Mouse (Mus musculus): ENCODE results near the gene Syngr1. TPM values are rescaled to one million over a fixed set of nuclear protein-coding genes. Genes with fewer than 3 reads are reported as not detected.

Syngr1 gene
- polyA plus RNA-seq, 1 experiment from 2014 or later, result 7.6 TPM

DNA sequence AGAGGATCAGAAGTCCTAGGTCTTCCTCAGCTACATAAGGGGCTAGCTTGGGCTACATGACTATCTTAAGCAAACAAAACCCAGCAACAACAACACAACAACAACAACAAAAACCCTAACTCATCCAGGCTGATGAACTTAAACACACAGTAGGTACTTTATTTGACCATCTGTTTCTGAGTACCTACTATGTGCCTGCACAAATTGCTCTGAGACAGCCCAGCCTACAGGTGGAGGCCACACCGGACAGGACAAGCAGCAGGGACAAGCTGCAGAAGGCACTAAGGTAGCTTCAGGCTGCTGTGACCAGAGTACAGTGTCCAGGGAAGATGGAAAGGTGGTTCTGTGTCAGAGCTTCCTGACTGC, 17.9 kb upstream of the Syngr1 start:
- Histone ChIP-seq H3K4me1 (replicated peaks) (peaks cover 35% of the 10 kb centered on the region), H3K27ac (no peak overlapping the region), H3K4me3 (no peak overlapping the region), H3K36me3 (peaks cover 24% of the 10 kb centered on the region), H3K9me3 (no peaks in the 10 kb centered on the region), H3K27me3 (ENCODE audit: insufficient read depth, poor library complexity, severe bottlenecking) (no peaks in the 10 kb centered on the region)
- WGBS, result 93% methylated on average over 1 of the region's 1 CpGs
- DNase-seq (ENCODE audit: low spot score), result no peak

DNA sequence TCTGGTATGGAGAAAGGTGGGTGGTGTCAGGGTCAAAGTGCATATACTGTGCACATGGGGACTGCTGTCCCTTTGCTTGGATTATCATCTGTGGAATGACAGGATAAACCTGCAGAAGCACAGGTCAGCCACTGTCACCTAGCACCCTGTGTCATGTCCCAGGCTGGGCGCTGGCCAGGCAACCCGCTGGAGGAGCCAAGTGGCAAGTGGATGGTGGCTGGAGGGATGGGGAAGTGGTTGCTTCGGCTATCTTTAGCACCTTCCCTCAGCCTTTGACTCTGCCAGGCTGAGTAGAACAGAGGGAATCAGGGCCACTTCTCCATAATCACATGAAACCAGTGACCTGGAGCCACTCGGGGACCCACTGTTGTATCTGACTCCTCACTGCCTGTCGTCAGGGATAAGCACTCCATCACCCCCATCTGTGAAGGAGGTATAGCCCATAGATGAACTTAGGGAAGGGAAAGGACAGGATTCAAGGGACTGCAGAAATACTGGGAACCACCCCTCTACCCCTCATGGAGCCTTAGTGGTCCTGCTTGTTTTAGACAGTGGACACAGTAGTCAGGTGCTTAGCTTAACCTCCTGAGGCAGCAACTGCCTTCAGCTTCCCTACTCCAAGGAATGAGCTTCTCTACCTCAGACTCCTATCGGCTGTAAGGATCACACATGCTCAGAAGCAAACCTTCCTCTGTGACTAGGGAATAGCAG, 16.3 kb upstream of the Syngr1 start:
- H3K27me3 ChIP-seq (ENCODE audit: insufficient read depth, poor library complexity, severe bottlenecking), result no peaks in the 10 kb centered on the region
- DNase-seq (ENCODE audit: low spot score), result no peak
- H3K4me1 ChIP-seq (replicated peaks), result peaks cover 41% of the 10 kb centered on the region
- H3K27ac ChIP-seq, result no peak overlapping the region
- H3K36me3 ChIP-seq, result peaks cover 39% of the 10 kb centered on the region
- 65% methylated on average over 6 of the region's 6 CpGs for WGBS
- no peaks in the 10 kb centered on the region for H3K9me3 ChIP-seq
- H3K4me3 ChIP-seq, result no peak overlapping the region

DNA sequence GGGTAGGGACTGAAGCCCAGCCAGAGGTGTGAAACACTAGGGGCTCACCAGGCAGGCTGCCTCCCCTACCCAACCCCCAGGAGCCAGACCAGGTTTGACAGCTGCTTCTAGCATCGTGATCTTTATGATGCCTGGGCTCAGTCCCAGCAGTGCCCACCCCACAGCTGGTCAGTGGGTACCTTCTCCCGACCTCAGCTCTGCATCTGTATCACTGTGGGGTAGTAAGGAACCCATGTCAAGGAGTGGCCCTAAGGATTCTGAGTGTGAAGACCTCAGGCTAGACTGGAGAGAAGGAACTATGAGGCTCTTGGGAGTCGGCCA, 15.8 kb upstream of the Syngr1 start:
- H3K27ac ChIP-seq, result no peak overlapping the region
- 46% methylated on average over 3 of the region's 3 CpGs for WGBS
- no peaks in the 10 kb centered on the region for H3K9me3 ChIP-seq

DNA sequence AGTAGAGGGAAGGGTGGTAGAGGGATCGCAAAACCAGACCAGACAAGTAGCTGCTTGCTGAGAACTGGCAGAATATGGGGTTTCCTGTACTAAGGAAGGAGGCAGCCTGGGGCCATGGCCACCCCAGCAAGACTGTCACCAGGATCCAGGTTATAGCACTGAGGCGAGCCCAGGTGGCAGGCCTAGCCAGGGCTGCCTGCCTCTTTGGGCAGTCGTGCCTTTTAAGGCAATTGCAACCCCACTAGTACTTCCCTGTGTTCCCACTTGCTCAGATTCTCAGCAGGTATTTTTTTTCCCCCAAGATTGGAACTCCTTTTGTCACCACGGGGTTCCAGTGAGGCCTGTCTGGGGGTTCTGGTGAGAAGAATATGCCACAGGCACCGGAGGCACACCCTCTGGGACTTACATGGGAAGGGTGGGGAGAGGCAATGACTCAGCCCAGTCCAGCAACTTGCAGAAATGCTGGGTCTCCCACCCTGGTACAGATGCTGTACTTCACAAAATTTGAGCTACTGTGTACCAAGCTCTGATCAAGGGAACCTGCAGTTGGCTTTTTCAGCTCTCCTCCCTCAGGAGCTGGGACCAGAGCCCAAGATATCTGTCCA, 15.3 kb upstream of the Syngr1 start:
- Histone ChIP-seq H3K4me3 (no peak overlapping the region), H3K27me3 (ENCODE audit: insufficient read depth, poor library complexity, severe bottlenecking) (no peaks in the 10 kb centered on the region), H3K27ac (no peak overlapping the region), H3K4me1 (replicated peaks) (peaks cover 44% of the 10 kb centered on the region), H3K36me3 (peaks cover 50% of the 10 kb centered on the region), H3K9me3 (no peaks in the 10 kb centered on the region)
- 36% methylated on average over 5 of the region's 5 CpGs for WGBS
- no peak for DNase-seq (ENCODE audit: low spot score)

More for the DNA sequence above, 15.8 kb upstream of the Syngr1 start:
- no peaks in the 10 kb centered on the region for H3K27me3 ChIP-seq (ENCODE audit: insufficient read depth, poor library complexity, severe bottlenecking)
- peaks cover 41% of the 10 kb centered on the region for H3K4me1 ChIP-seq (replicated peaks)
- H3K36me3 ChIP-seq, result peaks cover 45% of the 10 kb centered on the region
- DNase-seq (ENCODE audit: low spot score), result no peak
- H3K4me3 ChIP-seq, result no peak overlapping the region

DNA sequence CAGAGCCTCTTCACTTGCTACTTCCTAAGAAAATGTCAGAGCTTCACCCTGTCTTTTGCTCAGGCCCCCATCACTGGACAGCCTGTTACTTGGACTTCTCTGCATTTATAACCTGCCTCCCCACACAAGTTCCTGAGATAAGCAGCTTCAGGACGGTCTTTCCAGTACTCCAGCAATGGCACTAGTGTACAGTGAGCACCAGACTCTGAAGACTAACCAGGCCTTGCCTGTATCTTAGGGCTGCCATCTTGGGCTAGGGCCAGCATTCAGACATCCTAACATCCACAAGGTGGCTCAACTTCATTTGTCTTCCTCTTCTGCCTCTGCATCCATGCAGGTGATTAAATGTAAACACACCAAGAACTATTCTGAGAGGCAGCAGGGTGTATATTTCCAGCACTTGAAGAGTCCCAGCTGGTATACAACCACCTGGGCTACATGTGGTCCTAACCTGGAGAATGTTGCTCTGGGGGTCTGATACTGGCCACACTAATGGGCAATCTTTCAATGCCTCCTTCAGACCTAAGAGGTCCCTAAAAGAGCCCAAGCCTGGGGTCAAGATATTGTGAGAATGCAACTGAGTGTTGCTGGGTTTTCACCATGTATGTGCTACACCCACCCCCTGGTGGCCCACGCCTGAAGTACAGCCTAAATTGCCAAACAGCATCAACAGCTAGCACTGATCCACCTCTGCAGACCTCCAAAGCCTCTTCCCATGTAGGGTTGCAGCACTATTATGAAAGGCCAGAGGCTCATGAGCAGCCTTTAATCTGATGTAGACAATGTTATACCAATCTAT, 14.6 kb upstream of the Syngr1 start:
- DNase-seq (ENCODE audit: low spot score), result peak; percentile 82
- H3K4me1 ChIP-seq (replicated peaks), result peaks cover 48% of the 10 kb centered on the region
- no peaks in the 10 kb centered on the region for H3K9me3 ChIP-seq
- no peaks in the 10 kb centered on the region for H3K27me3 ChIP-seq (ENCODE audit: insufficient read depth, poor library complexity, severe bottlenecking)
- H3K36me3 ChIP-seq, result peaks cover 57% of the 10 kb centered on the region
- 10% methylated on average over 2 of the region's 2 CpGs for WGBS
- H3K27ac ChIP-seq, result no peak overlapping the region
- no peak overlapping the region for H3K4me3 ChIP-seq

DNA sequence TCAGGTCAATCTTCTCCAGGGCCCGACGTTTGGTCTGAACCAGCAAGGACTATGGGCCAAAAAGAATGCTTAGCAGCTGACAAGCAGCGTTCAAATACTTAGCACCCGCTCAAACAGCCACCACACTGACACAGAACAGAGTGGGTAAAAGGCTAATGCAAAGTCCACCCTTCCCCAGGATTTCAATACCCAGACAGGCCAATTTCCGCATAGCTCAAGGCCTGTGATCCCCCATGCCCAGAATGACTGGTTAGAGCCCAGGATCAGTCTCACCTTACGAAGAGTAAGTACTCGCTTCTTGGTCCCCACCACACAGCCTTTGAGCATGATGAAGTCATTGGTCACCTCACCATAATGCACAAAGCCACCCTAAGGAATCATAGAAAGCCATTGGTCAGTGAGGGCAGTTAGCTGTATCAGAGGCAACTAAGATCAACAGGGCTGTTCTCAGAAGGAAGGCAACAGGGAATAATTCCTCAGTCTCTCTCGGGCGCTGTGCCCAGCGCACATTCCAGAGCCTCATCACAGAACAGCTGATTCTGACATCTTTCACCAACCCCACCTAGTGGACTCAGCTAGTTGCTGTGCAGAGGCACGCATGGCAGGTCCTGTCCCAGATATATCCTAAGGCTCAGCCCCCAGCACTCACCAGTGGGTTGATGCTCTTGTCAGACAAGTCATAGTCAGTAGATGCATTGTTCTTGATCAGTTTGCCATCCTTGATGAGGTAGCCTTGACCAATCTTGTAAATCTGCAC, 12.9 kb upstream of the Syngr1 start:
- DNase-seq (ENCODE audit: low spot score), result no peak
- 79% methylated on average over 11 of the region's 11 CpGs for WGBS
- peaks cover 66% of the 10 kb centered on the region for H3K36me3 ChIP-seq
- peaks cover 45% of the 10 kb centered on the region for H3K4me1 ChIP-seq (replicated peaks)
- no peaks in the 10 kb centered on the region for H3K9me3 ChIP-seq
- H3K4me3 ChIP-seq, result no peak overlapping the region
- H3K27ac ChIP-seq, result no peak overlapping the region
- H3K27me3 ChIP-seq (ENCODE audit: insufficient read depth, poor library complexity, severe bottlenecking), result no peaks in the 10 kb centered on the region

DNA sequence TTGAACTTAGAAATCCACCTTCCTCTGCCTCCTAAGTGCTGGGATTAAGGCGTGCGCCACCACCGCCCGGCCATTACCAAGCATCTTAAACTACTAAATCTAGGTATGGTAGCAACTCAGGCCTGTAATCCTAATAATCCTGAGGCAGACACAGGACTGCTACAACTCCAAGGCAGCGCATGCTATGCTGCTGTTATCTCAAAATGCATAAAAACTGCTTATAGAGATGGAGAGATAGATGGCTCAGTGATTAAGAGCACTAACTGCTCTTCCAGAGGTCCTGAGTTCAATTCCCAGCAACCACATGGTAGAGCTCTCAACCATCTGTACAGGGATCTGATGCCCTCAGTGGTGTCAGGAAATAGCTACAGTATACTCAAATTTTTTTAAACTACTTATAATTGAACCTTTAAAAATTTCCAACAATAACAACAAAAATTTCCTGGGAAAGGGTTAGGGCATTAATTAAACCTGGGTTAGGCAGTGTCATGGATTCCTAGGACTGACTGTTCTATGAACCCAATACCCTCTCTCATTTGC, 11.9 kb upstream of the Syngr1 start:
- no peak for DNase-seq (ENCODE audit: low spot score)
- WGBS, result 95% methylated on average over 5 of the region's 5 CpGs
- Histone ChIP-seq H3K4me3 (no peak overlapping the region), H3K9me3 (no peaks in the 10 kb centered on the region), H3K27ac (no peak overlapping the region), H3K4me1 (replicated peaks) (peaks cover 49% of the 10 kb centered on the region), H3K27me3 (ENCODE audit: insufficient read depth, poor library complexity, severe bottlenecking) (no peaks in the 10 kb centered on the region), H3K36me3 (peaks cover 66% of the 10 kb centered on the region)

- H3K27me3 ChIP-seq (ENCODE audit: insufficient read depth, poor library complexity, severe bottlenecking), result no peaks in the 10 kb centered on the region
- DNase-seq (ENCODE audit: low spot score), result no peak
- H3K4me1 ChIP-seq (replicated peaks), result peaks cover 49% of the 10 kb centered on the region
- H3K4me3 ChIP-seq, result 0 out of 2 replicates have a peak overlapping the region, but pooled peaks have one; percentile 73
- WGBS, result 88% methylated on average over 3 of the region's 3 CpGs
- peaks cover 66% of the 10 kb centered on the region for H3K36me3 ChIP-seq
- no peak overlapping the region for H3K27ac ChIP-seq
- H3K9me3 ChIP-seq, result no peaks in the 10 kb centered on the region
Measured at GRCm38 (mm10) chr15:80079954-80080353, 11.2 kb upstream of the Syngr1 start.

- H3K36me3 ChIP-seq, result peaks cover 65% of the 10 kb centered on the region
Measured at GRCm38 (mm10) chr15:80080711-80081615, 10.2 kb upstream of the Syngr1 start.

GRCm38 (mm10) chr15:80081801-80082546, 9.2 kb upstream of the Syngr1 start:
- peaks cover 38% of the 10 kb centered on the region for H3K4me1 ChIP-seq (replicated peaks)
- peaks cover 55% of the 10 kb centered on the region for H3K36me3 ChIP-seq
- WGBS, result 8% methylated on average over 11 of the region's 11 CpGs
- no peaks in the 10 kb centered on the region for H3K9me3 ChIP-seq
- H3K27me3 ChIP-seq (ENCODE audit: insufficient read depth, poor library complexity, severe bottlenecking), result no peaks in the 10 kb centered on the region
- peak overlapping the region; percentile 73 for H3K4me3 ChIP-seq
- peak overlapping the region; percentile 90 for H3K27ac ChIP-seq
- no peak for DNase-seq (ENCODE audit: low spot score)

More at GRCm38 (mm10) chr15:80080711-80081615, 10.2 kb upstream of the Syngr1 start:
- no peaks in the 10 kb centered on the region for H3K27me3 ChIP-seq (ENCODE audit: insufficient read depth, poor library complexity, severe bottlenecking)
- peak overlapping the region; percentile 73 for H3K4me3 ChIP-seq
- no peaks in the 10 kb centered on the region for H3K9me3 ChIP-seq
- H3K27ac ChIP-seq, result peak overlapping the region; percentile 90; the same call in 1 of the 2 replicates
- DNase-seq (ENCODE audit: low spot score), result peak; percentile 49
- 69% methylated on average over 9 of the region's 9 CpGs for WGBS
- peaks cover 41% of the 10 kb centered on the region for H3K4me1 ChIP-seq (replicated peaks)

GRCm38 (mm10) chr15:80082661-80083275, 8.4 kb upstream of the Syngr1 start:
- Histone ChIP-seq H3K9me3 (no peaks in the 10 kb centered on the region), H3K4me3 (peak overlapping the region; percentile 73), H3K27ac (peak overlapping the region; percentile 90), H3K36me3 (peaks cover 47% of the 10 kb centered on the region), H3K27me3 (ENCODE audit: insufficient read depth, poor library complexity, severe bottlenecking) (no peaks in the 10 kb centered on the region), H3K4me1 (replicated peaks) (peaks cover 38% of the 10 kb centered on the region)
- WGBS, result 0% methylated on average over 21 of the region's 21 CpGs
- DNase-seq (ENCODE audit: low spot score), result peak; percentile 27

Measured in hindbrain, embryonic 10.5 days (tissue).